Mouse (Mus musculus) monocyte, adult 5-6 weeks (primary cell): ENCODE results near the gene Plcl2. TPM values are rescaled to one million over a fixed set of nuclear protein-coding genes. Genes with fewer than 3 reads are reported as not detected.
A peak's percentile ranks its signal among the peaks of the same experiment; 100 is the strongest.
"Not testable (repeated sequence)": the region's sequence is repeated elsewhere in the genome, so short reads cannot be mapped to it uniquely, and the experiment has no call there.

Source experiments
- ATAC-seq: fragments of 153-309, 156-312 bp; replicated peaks from 2 replicates; pipeline ENCODE4 v1.8.0; 2017; ENCODE audit warnings: mild to moderate bottlenecking; ENCODE audit not compliant: low TSS enrichment, insufficient number of reproducible peaks, severe bottlenecking, poor library complexity, low FRiP score
- total RNA-seq: library from RNA; stranded (forward); fragments of 200-1000, 200-491, 200-594 nt; gene quantifications from 3 replicates; pipeline ENCODE4 v1.2.3, GENCODE M21; 2017

Plcl2 gene
- total RNA-seq, 1 experiment from 2014 or later: 49.4 TPM

DNA sequence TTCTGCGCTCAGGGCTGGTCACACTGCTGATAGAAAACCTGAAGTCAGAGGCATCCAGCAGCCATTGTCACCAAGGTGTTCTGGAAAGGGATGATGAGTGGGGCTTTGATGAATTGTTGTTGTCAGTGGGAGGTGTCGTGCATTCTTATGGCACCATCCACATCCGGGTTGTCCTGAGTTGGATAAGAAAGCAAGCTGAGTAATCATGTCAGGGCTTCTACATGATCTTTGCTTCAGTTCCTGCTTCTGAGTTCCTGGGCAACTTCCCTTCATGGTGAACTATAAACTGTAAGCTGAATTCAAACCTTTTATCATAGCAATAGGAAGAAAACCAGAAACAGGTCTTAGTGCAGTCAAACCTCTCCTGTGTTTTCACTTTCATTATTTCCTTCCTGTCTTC lies 78.7 kb downstream of the Plcl2 start:
- ATAC-seq: 0 out of 2 replicates have a peak, but pooled peaks have one; percentile 22

DNA sequence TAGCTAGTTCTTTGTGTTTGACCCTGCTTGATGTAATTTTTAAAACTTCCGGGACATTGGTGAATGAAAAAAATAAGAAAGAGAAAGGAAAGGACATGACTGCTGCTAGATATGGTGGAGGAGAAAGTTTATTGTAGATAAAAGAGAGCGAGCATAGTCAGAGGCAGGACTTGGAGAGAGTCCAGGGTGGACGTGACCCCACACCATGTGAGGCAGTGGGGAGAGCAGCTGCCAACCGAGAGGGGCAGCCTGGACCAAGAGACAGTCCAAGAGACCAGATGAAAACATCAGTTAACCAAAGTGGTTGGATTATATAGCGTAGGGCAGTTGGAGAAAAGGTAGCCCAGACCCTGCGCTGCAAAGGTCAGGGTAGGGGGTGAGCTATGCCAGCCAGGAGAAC lies 91.0 kb downstream of the Plcl2 start:
- ATAC-seq: no peak

DNA sequence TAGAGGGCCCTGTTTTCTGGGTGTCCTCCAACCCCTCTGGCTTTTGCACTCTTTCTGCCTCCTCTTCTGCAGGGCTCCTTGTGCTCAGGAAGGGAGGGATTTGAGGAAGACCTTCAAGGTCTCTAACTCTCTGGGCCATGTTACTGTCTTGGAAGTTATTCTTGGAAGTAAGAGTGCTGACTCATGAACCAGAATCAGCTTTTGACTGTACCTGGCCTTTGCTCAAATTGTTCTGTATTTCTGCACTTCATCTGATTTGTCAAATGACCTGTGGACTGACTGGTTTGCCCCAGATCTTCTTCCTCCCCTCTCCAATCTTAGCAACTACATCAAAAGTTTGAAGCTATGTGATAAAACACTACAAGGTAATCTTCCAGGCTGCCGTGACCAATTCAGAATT lies 91.5 kb downstream of the Plcl2 start:
- ATAC-seq: no peak

DNA sequence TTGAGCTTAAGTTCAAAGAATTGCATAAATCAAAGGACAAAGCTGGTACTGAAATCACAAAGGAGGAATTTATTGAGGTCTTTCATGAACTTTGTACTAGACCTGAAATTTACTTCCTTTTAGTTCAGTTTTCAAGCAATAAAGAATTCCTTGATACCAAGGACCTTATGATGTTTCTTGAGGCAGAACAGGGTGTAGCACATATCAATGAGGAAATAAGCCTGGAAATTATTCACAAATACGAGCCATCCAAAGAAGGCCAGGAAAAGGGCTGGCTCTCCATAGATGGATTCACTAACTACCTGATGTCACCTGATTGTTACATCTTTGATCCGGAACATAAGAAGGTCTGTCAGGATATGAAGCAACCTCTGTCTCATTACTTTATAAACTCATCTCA lies 97.7 kb downstream of the Plcl2 start:
- no peak for ATAC-seq

DNA sequence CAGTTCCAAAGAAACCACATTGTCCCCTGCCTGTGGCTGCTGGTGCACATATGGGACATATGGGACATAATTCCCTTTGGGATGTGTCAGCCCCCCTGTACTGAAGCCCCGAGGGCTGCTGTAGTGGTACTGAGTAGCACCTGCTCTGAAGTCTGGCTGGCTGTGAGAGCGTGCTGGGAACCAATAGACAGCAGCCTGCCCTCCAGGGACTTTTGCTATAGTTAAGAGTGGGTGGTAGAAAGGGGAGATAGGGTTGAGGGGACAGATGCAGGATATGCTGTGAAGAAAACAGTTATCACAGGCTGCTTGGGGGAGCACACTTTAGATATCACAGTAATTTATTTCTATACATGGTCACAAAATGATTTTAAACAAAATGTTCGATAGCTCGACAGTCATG lies 100.7 kb downstream of the Plcl2 start:
- ATAC-seq: no peak

DNA sequence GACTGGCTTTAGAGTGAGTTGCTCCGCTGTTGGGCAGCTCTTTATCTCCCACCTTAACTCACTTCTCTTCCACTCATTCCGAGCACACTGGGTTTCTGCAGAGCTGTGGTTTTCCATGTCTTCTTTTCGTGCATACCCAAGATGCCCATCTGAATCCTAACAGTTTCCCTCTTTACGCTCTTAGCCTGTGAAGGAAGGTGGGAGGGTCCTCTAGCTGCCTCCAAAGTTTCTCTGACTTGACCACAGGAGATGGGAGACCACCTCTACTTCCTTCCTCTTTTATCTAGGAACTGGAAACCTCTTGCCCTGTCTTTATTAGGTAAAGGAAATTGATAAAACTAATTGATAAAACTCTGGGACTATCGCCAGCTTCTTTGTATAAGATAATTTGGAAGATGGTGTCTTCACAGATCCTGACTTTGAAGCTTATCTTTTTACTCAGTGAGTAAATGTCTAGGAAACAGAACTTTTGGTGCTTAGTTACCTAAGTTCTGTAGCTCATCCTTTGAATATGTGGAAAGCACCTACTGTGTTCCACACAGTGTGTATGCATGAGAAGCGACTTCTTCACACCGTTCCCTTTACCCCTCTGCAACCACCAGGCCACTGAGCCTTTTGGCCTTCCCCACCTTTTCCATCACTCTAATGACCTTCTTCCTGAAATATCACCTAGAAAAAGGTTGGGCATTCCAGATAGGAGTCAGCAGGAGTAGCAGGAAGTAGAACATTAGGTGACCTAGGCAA lies 111.8 kb downstream of the Plcl2 start:
- no peak for ATAC-seq

DNA sequence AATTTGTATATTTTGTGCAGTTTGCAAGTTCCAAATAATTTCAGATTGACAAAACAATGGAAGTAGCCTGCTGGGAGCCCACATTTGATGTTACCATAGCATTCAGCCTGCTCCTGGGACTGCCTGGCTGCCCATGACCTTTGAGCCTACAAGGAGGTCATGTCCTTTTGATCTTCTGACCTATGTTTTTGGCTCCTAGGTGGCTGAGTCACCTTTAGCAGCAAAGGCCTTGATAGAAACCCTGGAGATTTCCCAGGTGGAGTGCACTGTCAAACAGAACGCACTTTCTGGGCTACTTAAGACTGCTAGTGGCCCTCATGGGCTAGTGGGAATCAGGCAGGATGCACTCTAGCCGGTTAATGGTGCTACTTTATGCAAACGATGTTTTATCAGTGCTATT lies 112.8 kb downstream of the Plcl2 start:
- ATAC-seq: no peak

DNA sequence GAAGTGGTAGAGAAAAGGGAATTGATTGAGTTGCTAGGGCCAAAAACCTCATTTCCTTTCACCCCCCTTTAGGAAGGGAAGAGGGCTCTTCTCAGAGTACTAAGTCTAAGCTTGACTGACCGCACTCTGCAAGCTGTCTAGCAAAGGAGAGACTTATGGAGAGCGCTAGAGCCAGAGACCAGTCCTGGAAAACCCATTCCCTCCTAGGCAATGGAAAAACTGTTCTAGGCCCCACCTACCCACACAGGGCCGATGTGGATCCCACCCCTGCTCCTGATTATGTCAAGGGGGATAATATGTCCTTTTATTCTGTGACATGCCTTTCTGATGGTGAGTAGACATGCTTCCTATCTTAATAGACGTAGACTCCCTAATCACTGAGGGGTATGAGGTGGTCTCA lies 116.4 kb downstream of the Plcl2 start:
- ATAC-seq: no peak

DNA sequence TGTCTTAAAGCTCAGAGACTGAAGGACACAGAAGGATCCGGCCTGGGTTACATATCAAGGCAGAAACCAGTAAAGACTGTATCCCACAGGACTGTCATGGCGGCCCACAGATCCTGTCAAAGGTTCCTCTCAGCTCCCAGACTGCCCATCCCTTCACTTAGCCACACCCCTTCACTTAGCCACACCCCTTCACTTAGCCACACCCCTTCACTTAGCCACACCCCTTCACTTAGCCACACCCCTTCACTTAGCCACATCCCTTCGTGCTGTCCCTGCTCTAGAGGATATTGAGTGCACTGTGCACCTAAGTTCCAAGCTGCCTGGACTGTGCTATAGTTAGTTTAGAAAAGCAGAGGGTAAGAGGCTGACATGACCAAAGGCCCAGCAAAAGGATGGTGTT lies 118.5 kb downstream of the Plcl2 start:
- peak; percentile 72 for ATAC-seq

DNA sequence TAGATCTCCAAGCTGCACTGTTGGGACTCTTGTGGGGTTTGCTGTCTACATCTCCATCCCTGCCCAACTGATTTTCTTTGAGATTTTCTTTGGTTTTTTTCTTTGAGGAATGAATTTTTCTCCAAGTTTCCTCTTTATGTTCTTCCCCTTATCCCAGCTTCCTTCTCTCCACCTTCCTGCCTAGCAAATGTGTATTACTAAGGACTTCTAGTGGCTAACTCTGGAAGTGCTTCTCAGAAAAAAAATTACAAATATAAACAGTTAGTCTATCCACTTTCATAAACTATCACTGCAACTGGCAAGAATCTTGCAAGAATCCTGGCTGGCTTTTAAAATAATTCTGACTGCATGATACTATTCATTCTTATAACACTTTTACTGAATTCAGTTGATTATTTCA lies 119.5 kb downstream of the Plcl2 start:
- ATAC-seq: no peak

DNA sequence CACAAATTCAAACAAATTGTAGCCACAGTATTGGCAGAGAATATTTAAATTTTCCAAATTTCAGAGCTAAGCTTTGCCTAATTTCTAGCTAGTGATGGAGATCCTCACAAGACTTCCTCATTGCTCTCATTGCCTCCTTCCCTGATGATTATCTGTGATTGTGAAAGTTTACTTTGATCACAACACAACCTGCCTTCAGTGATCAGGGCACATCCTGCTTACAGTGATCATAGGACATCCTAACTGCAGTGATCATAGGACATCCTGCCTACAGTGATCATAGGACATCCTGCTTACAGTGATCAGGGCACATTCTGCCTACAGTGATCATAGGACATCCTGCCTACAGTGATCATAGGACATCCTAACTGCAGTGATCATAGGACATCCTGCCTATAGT lies 121.8 kb downstream of the Plcl2 start:
- ATAC-seq: not testable (repeated sequence)

DNA sequence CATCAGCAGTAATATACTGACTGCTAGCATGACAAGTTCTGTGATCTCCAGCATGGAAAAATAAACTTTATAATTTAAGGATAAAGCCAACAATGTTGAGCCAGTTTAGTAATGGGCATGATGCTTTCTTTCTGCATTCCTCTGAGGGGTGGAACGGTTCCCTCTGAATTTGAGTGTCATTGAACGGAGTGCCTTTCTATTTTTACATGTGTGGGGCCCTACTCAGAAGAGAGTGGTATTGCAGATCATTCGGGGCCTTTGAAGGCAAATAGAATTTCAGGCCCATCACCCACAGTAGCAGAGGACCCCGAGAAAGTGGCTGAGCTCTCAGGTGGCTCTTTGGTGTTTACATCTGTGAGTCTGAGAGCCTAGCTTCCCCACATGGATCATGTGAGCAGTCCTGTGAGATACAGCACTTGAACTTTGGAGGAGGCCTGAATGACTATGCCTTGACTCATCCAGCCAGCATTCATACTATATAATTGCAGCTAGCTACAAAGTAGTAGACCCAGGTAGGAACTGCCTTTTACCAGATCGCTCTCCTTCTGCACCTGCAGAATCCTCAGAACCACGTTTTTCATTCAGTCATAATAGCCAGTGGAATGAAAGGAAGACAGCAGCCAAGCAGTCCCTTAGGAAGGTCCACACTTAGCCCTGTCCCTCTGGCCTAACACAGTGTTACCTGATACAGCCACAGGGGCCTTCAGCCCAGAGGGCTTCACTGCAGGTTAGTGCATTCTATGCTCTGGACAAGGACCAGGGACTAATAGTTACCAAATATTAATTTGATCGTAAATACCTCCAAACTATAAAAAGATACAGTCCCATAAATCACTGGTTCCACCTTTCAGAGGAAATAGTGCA lies 125.0 kb downstream of the Plcl2 start:
- no peak for ATAC-seq

DNA sequence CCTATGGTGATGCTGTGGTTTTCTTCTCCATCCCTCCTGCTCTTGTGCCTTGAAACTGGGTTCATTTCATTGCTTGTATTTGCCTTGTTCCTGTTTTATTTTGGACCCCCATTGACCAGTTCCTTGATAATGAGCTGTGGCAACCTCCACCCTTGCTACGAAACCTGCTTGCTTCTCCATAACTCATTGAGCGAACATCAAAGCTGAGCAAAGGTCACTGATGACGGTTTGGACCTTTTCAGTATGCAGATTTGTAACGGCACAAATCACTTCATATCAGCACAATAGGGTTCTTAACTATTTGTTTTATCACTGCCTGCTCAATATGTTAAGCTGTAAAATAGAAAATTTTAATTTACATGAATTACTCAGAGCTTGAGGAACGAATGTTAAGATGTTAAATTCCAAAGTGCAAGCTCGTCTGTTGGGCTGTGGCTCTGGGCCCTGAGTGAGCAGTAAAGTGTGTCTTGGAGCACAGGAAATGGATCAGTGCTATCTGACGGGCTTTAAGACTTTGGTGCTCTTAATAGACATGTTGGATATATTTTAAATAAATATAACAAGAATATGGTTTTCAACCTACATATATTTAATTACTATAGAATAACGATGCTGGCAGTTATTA lies 126.9 kb downstream of the Plcl2 start:
- ATAC-seq: no peak

DNA sequence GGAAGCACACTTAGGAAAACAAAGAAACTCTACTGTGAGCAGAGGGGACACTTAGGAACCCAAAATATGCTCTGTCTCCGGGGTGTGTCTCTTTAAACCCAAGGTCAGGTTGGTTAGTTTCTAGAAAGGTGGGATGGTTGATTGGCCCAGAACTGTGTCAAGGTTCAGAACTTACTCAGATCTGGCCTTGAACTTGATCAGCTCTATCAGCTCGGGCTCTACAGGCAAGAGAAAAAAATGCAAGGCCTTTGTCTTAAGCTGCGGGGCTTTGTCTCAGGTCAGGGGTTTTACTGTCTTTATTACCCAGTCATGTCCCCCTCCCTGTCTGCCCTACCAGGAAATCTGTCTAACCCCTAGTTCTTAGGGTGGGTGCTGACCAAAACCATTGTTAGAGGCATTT lies 129.6 kb downstream of the Plcl2 start:
- no peak for ATAC-seq

DNA sequence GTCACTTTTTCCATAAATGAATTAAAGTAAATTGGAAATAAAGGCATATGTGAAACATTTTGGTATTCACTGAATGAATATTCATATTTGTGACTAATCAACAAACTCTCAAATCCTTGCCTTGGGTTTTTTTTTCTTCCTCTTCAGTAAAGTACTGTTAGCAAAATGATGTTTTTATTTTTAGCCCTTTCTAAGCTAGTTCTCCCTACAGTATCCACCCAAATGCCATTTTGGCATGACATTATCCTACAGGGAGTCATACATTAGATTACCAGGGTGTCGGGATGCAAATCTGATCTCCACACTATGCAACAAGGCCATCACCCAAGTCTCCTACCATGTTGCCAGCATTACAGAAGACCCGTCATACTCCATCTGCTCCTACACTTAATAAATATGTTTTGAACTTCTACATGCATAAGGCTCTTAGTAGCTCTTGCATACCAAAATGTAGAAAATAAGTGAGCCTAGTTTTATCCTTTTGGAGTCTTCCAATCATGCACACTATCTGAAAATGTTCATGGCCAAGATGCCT lies 131.9 kb downstream of the Plcl2 start:
- ATAC-seq: no peak

DNA sequence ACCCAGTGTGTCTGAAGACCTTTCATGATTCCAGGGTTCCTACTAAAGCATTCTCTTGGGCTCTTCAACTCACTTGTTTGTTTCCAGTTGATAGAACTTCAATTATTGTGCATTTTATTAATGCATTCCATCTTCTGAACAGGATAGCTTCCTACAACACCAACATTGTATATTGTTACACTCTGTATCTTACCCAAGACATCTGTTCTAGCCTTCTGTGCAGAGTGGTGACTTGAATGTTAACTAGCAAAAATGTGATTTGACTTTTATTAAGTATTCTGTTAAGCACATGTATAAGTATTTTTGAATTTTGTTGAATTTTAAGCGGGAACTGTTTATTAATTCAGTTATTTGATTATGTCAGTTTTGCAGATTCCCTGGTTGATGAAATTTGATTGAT lies 132.7 kb downstream of the Plcl2 start:
- ATAC-seq: no peak

DNA sequence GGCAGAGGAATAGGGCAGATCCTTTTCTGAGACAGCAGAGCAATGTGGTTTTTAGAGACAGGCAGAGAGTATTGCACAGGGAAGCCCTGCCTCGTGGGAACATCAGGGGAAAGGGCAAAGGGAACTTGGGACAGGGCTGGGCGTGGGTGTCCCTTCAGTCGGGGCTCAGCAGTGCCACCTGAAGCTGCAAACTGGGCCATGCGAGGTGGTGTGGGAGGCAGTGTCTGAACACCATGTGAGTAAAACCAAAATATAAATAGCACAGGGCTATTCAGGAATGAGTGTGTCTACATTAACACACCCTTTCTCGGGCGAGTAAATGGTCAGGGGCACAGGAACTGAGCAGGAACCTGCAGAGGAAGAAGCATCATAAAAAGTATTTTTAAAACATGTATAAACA lies 134.2 kb downstream of the Plcl2 start:
- ATAC-seq: no peak

DNA sequence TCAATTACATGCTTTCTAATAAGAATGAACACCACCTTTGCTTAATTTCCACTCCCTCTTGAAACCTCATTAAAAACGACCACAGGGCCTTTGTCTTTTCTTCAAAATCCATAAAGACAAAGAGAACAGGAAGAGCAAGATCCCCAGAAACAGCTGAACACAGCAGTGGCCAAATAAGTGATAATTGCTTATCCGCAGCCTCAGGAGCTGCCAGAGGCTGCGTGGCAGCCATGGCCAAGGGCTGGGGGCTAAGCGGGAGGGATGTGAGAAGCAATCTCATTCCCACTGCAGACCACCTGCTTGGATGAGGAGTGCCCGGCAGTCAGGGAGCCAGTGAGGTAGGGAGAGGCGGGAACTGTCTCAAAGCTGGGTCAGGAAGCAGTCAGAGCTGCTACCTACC lies 134.8 kb downstream of the Plcl2 start:
- ATAC-seq: no peak

DNA sequence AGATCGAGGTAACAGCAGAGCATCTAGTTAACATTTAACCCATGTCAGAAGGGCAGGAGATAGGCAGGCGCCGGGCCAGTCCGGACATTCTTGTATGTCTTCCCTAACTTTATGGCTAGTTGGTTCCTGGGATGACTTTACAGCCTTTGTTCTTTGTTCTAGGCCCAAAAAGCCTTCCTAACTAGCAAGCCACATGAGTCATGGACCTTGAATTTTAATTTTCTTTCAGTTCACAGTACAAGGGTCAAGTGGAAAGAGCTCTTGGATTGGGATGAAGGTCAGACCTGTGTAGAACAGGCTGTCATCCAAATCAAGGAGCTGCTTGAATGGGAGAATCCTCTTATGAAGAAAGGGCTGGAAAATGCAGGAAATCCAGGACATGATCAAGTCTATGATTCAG lies 138.9 kb downstream of the Plcl2 start:
- ATAC-seq: not testable (repeated sequence)
